Comparison of ENCODE assay signal across 19 mouse cellular contexts in genomic region chr15:98883661-98884060, GRCm38 (mm10). TPM values are rescaled to one million over a fixed set of nuclear protein-coding genes. Genes with fewer than 3 reads are reported as not detected.
DNase-seq lines count a peak whose midpoint lies in the region.
"Had no signal": no experiment of that assay in that cellular context is flagged by ENCODE, and none has a peak within 500 bp of the region (broad histone marks: within the 10 kb centered on the region; RNA-seq: fewer than 3 reads in every experiment).

No protein-coding gene starts in this region.

- DNase-seq in adrenal gland, postnatal 36 days, result peak; percentile 34 to 53
- no peak for DNase-seq in adrenal gland, postnatal 4 days (ENCODE audit: low spot score in 2 of 2)
- DNase-seq in kidney, adult 9 months, result peak; percentile 92
- no peak for DNase-seq in kidney, postnatal 4 days
- DNase-seq in kidney, postnatal 14 days, result peak; percentile 71
- DNase-seq in yolk sac, embryonic 10.5 days (ENCODE audit: low spot score), result peak; percentile 88
- DNase-seq in embryo, embryonic 10.5 days (ENCODE audit: low spot score), result no peak
- DNase-seq: adrenal gland, postnatal 10 days; cerebellum, adult 18-20 months; cerebellum, postnatal 14 days; gastrocnemius, postnatal 14 days; heart, postnatal 14 days; lung, postnatal 36 days; right cerebral cortex, postnatal 25 days; spleen, adult 18-20 months; thymus, adult 2 months; thymus, postnatal 36 days had no signal

RNA-seq across cellular contexts. Expression of gene Rhebl1, which starts 10.7 kb away (rescaled TPM):
- total RNA-seq in adrenal gland, postnatal 36 days (2021), result 1 to 10 TPM; 2.2 to 2.9 TPM
- total RNA-seq in adrenal gland, postnatal 4 days (2021), result 1 to 10 TPM; 3.9 to 6.2 TPM

RNA-seq across cellular contexts. Expression of gene Kmt2d, which starts 12.7 kb away (rescaled TPM):
- total RNA-seq in adrenal gland, postnatal 36 days (2021), result 10 to 100 TPM; 52.1 to 79.5 TPM
- 10 to 100 TPM; 68.9 to 71.5 TPM for total RNA-seq in adrenal gland, postnatal 4 days (2021)

RNA-seq across cellular contexts. Expression of gene Dhh, which starts 14.7 kb away (rescaled TPM):
- total RNA-seq in adrenal gland, postnatal 36 days (2021), result 1 to 10 TPM; 2.2 to 3.0 TPM
- total RNA-seq in adrenal gland, postnatal 4 days (2021), result 1 to 10 TPM; 2.1 to 2.9 TPM
- total RNA-seq: granulocyte monocyte progenitor cell, adult 5-6 weeks; megakaryocyte, adult 5-6 weeks had no signal

RNA-seq across cellular contexts. Expression of gene Lmbr1l, which starts 34.4 kb away (rescaled TPM):
- total RNA-seq in adrenal gland, postnatal 36 days (2021), result 10 to 100 TPM; 14.0 to 15.5 TPM
- total RNA-seq in adrenal gland, postnatal 4 days (2021), result 10 to 100 TPM; 41.5 to 45.9 TPM

RNA-seq across cellular contexts. Expression of gene Tuba1b, which starts 50.7 kb away (rescaled TPM):
- total RNA-seq in adrenal gland, postnatal 36 days (2021), result 100 to 1,000 TPM; 252 to 276 TPM
- total RNA-seq in adrenal gland, postnatal 4 days (2021), result 100 to 1,000 TPM; 512 to 526 TPM

Comparison
In these comparisons a context has a peak if more than half of its experiments do, and no peak if none do; other contexts are left out.
1. DNase-seq: peak in adrenal gland, postnatal 36 days (2 of 2), kidney, adult 9 months (single experiment), kidney, postnatal 14 days (single experiment) and yolk sac, embryonic 10.5 days (single experiment); none in adrenal gland, postnatal 4 days (0 of 2), kidney, postnatal 4 days (0 of 2) and embryo, embryonic 10.5 days (single experiment).